Mouse (Mus musculus) cerebellum, postnatal 36 days (tissue): Measurements from ENCODE around the gene Fcgrt.

Source experiments
- DNase-seq, 2 experiments: peaks; one replicate each; pipeline ENCODE4 v3.0.0; 2021 to 2022; ENCODE audit warnings: mixed read lengths in 2 of 2

Fcgrt gene

DNA sequence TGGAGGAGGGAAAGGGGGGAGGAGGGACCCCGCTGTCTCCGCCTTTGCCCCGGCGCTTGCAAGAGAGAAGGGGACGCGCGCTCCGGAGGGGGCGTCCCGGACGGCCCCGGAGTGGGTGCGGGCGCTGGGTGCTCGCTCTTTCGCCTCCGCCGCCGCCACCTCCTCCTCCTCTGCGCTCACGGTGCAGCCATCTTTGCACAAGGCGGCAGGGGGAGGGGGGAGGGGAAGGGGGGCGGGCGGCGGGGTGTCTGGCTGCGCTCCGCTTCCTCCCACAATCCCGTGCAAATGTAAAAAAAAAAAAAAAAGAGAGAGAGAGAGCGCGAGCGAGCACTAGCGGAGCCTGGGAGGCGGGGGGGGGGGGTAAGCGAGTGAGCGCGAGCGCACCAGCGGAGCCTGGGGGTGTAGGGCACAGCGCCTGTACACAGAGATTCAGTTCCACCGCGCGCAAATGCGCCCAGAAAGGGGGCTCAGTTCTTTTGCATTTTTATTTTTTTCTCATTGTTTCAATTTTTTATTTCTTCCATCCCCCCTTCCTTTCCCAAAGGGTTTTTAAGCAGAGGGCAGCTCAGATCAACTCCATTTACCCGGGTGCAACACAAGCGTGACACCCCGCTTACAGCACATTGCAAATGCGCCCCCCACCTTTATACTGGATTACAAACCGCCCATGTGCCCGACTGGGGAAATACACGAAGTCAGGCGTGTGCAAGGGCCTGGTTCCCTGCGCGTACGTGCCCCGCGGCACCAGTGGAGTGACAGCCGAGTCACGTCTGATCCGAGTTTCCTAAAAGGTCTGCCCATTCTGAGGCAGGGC is 50.3 kb downstream of the Fcgrt start:
- peak; percentile 66 to 67 for DNase-seq

DNA sequence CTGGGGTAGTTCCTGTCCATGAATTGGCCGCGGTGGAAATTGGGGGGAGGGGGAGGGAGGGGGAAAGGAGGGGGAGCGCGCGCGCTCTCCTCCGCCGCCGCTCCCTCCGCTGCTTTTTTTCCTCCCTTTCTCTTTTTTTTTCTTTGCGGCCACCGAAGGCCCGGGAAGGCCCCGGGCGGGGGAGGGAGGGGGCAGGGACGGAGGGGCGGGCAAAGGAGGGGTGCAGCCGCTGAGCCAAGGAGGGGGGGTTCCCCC is 50.9 kb downstream of the Fcgrt start, which contains the start of gene Prr12:
Prr12 (minus strand) TSS at position 20 of the 255 bp plus-strand sequence.
- no peak for DNase-seq

DNA sequence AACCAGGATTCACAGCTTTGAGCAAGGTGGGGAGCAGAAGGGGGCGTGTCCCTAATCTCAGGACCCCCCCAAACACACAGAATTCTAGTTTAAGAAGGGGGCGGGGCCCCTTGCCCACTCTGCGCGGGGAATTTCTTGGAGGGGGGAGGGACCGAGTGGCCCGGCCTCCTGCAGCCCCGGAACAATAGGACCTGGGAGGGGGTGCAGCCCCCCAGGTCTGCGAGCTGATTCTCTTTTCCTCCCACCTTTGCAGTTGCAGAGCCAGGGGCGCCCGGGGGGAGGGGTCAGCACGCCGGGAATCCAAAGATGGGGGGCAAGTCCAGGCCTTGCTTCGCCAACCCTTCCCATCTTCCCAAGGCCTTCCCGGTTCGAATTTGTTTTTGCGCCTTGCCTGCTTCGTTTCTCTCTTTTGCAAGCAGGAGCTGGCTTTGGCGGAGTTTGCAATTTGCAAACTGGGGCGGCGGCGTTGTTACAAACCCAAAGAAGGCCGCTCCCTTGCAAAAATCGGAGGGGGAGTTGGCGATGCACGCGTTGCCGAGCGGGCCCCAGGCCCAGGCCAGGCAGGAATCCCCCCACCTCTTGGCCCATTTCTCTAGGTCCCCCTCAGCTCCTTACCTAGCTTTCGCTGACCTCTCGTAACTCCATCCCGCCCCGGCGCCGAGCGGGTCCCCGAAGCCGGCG is 51.3 kb downstream of the Fcgrt start:
- peak; percentile 45 to 47 for DNase-seq

DNA sequence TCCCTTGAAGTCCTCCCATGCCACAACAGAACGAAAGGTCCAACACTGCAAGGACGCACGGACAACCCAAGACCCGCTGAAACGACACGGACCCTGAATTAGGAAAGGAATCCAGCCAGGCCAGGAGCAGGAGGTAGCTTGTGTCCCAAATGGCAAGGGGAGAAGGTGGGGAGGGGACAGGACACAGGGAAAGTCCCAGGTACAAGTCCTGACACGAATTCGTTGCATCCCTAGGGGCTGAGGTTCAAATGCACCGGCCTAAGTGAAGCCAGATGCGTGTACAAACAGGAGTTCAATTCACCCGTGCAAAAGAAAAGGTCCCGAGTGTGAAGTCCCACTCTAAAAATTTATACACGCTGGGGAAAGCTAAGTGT is 52.1 kb downstream of the Fcgrt start:
- no peak for DNase-seq

DNA sequence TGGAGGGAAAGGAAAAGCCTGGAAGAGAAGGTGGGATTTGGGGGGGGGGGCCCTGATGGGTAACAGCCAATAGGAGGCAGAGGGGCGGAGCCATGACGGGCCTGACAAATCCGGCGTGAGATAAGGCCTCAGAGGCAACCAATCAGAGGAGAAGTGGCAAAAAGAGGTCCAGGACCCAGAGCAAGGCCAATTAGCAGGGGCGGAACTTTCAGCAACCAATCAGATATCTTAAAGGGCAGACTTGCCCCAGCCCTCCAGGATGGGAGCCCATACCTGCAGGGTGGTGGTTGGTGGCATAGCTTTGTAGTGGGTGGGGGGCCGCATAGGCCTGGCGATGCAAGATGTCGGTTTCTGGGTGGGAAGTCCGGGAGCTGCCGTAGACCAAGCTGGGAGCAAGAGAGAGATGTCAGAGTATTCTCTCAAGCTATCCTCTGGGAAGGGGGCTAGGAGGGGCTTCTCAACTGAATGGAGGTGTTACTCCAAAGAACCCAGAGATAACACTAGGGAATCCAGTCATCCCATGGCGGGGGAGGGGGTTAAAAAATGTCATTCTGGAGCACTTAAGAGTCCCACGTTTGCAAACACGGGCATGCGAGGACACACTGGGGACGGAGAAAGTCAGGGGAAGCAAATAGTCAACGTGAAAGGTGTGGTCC is 52.6 kb downstream of the Fcgrt start:
- DNase-seq: peak; percentile 70 to 76

DNA sequence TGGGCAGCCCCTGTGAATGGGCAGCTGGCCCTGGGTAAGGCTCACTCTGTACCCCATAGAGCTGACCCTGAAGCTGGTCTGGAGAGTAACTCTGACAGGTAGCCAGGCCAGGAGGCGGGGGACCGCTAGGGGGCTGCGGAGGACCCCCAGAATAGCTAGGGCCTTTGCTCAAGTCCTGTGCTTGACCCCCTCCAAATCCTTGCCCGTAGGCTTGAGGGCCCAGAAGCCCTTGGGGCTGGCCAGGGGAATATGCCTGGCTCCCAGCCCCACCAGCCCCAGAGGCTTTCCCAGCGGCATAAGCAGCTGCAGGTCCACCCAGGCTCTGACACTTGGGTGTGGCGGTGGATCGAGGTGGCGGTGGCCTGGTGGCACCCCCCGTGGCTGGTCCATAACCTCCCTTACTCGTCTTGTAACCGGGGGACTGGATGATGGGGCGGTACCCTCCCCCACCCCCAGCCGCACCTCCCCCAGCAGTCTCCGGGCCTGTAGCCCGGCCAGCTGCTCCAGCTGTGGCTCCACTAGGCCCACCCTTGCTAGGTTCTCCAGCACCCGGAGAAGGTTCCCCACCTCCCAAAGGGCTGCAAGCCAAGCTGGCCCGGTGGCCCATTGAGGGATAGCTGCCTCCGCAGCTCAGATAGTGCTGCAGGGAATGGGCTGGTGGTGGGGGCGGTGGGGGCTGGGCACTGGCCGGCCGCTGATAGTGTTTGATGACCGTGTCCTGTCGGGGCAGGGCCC is 54.6 kb downstream of the Fcgrt start:
- DNase-seq: no peak

DNA sequence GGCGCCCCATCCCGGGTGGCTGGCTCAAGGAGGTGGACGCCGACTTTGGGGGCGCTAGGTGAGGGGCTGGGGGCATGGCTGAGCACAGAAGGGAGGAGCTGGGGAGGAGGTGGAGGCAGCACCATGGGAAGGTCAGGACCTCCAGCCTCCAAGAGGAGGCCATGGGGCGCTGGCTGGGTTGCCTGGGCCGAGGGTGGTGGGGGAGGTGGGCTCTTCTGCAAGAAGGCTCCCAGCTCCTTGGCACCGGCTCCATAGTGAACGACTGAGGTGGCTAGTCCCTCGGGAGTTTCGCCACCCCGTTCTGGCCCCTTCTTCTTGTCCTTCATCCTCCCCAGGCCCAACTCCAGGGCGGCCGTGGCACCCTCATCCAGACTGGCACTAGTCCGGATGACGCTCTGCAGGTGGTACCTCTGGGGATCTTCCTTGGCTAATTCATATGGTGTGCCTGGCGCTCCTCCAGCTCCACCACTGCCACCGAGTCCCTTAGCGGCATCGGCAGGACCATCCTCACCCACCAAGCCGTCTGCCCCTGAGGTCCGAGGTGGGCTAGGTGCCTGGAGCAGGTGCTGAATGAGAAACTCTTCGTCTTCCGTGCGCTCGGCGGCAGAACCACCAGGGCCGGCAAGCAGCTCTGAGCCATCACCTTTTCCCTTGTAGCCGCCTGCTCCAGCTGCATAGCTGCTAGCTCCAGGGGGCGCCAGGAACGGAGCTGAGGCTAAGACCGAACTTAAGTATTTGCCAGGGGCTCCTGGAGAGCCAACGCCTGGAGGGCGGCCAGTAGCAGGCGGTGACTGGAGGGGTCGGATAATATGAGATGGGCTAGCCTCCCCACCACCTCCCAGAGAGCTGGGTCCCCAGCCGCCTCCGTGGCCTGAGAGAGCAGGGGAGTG is 55.4 kb downstream of the Fcgrt start:
- no peak for DNase-seq

DNA sequence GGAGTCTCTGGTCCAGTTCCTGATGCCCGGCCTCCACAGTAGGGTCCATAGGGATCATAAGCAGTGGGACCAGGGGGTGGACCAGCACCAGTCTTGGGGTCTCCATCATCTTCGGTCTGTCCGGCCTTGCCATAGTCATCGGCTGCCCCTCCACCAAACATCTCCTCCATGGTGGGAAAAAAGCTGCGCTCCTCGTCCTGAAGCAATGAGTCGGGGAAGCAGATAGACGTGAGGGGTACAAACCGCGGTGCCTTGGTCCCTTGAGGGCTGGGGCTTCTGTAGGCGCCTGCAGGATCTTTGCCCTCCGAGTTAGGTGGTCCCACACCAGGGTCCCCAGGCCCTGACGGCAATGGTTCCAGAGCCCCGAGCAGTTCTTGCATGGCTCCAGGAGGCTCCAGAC is 56.2 kb downstream of the Fcgrt start:
- DNase-seq: no peak

DNA sequence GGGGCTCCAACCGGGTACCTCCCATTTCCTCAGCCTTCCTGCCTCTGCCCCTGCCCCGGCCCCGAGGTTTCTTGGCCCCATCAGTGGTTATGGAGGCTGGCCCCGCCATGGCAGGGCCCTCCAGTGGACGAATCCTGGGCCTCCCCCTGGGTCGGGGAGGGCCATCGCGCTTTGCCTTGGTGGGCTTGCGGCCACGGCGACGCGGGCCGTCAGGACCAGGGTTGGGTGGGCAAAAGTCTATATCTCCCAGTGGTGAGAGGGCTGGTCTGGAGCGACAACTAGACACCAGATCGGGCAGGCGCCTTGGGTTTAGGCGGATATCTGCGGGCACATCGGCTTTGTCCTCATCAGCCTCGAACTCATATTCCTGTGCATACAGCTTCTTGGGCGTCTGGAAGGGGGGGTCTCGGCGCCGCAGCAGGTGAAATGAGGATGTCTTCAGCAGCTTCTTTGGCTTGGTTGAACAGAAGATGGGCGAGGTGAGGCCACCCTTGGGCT is 56.7 kb downstream of the Fcgrt start:
- no peak for DNase-seq

DNA sequence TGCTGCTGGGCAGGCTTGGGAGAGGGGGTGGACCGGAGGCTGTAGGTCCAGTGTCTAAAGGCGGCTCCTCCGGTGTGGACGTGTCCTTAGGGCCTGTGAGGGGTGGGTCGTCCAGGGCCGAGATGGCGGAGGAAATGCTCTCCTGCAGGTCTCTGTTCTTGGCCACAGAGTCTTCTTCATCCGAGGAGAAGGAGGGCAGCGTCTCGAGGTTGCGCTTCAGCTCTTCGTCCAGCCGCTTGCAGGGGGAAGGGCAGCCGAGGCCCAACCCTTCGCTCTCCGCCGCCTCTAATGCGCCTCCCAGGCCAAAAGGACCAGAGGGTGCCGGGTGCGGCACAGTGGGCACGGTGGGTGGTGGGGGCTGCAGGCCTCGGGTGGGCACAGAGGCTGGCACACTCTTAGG is 57.9 kb downstream of the Fcgrt start:
- no peak for DNase-seq

DNA sequence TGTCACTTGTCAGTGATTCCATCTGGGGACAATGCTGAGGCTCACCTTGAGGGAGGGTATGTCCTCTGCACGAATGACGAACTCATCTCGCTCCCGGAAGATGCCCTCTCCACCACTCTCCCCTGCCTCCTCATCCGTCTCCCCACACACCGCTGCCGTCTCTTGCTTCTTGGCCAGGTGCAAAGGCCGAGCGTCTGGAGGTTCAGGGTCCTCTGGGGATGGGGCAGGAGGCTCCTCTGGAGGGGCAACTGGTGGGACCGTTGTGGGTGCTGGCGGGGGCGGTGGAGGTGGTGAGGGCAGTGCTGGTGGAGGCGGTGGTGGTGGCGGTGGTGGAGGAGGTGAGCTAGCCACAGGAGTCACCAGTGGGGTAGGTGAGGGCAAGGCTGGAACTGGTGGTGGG is 60.3 kb downstream of the Fcgrt start:
- DNase-seq: no peak
